Mouse (Mus musculus): ENCODE measurements around the gene Hist1h1b.
A peak's percentile ranks its signal among the peaks of the same experiment; 100 is the strongest.
"Not testable (repeated sequence)": the region's sequence is repeated elsewhere in the genome, so short reads cannot be mapped to it uniquely, and the experiment has no call there.

The Hist1h1b gene

DNA sequence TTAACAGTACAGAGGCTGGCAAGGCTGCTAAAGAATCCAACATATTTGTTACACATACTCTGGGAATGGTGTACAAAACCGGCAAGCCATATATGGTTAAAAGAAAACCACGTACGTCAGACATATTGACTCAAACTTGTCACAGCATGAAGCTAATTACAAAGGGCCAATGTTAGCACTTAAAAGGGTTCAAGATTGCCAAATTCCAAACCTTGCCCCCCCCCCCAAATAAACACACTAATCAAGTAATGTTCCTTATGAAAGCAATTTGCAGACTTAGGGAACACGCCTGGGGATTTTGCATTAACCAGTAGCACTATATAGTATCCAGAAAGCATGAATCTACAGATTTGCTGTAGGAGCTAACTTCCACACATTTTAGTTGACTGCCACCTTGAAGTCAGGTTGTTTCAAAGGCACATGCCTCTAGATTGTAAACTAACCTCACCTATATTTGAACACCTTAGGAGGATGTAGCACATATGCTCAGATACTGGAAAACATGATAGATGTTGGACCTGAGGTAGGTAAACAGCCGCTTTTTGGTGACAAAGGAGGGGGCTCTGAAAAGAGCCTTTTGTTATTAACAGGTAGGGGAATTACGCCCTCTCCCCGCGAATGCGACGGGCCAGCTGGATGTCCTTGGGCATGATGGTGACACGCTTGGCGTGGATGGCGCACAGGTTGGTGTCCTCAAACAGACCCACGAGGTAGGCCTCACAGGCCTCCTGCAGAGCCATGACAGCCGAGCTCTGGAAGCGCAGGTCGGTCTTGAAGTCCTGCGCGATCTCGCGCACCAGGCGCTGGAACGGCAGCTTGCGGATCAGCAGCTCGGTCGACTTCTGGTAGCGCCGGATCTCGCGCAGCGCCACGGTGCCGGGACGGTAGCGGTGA, 2.2 kb upstream of the Hist1h1b start:
- DNase-seq (ENCODE audit: low spot score): not testable (repeated sequence)

DNA sequence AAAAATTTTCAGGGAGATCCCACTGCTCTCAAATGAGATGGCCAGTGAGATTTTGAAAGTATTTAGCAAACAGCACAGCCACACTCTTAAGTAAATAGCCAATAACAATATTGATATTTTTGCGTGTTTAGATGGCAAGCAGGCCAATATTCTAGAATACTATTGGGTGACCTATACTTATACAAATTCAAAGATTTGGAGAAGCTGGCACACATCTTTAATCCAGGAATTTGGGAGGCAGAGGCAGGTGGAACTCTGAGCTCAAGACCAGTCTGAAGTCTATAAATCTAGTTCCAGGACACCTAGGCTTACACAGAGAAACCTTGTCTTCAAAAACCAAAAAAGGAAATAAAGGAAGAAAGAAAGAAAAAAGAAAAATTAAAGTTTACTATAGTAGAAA, 1.2 kb upstream of the Hist1h1b start:
- DNase-seq (ENCODE audit: low spot score): no peak

DNA sequence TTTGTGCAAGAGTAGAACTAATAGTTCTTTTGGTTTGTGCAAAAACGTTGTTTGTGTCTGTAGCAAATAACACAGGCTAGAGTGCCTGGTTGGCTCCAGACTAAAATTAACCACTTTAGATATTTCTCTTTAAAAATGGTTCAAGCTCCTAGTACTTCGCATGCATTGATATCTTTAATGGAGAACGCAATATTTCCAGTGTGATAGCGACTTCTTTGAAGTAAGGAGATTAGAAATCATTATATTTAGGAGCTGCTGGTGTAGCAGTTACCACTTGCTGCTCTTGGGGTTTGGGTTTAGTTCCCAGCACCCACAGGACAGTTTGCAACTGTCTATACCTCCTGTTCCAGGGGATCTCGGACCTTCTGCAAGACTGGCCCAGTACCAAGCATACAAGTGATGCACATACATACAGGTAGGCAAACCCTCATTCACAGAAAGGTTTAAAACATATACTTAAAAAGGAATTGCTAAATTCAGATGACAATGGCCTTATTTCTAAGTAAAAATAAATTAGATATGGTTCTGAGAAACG, 663 bp upstream of the Hist1h1b start:
- DNase-seq (ENCODE audit: low spot score): no peak

DNA sequence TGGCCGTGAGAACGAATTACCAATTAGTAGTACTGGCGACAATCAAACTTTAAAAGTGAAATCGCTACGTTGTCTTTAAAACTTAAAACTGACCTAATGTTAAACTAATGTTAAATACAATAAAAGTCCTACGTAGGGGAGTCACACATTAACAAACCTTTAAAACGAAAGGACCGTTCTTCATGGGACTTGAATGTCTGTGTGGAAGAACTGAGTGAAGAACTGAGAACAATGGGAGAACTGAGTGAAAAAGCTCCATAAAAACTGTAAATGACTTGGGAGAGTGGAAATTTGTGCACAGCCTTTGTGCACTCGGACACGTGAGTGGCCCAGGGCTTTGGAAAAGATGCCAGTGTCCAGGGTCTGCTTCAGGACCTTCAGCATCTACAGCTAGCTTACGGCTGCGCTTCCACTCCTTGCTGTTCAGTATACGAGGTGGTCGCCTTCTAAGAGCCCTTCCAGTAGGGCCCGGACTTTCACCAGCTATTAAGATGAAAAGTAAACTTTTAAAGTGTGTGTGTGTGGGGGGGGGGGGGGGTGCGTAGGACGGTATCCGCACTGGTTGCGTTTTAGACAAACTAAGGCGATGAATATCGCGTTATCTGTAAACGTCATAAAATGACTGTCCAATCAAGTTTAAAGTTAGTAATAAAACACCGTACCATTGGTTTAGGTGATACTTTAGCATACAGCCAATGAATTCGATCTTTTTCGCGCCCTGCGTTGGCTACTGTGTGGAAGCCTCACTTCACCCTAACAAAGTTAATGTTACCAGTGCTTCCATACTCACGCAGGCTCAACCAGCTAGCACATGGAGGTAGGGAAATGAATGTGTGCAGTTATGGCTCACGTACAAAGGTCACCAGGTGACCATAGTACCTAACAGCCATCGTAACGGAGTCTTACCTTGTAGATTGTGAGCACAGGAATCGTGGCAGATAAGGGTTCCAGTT, 1.3 kb downstream of the Hist1h1b start:
- peak; percentile 40 for DNase-seq (ENCODE audit: low spot score)

DNA sequence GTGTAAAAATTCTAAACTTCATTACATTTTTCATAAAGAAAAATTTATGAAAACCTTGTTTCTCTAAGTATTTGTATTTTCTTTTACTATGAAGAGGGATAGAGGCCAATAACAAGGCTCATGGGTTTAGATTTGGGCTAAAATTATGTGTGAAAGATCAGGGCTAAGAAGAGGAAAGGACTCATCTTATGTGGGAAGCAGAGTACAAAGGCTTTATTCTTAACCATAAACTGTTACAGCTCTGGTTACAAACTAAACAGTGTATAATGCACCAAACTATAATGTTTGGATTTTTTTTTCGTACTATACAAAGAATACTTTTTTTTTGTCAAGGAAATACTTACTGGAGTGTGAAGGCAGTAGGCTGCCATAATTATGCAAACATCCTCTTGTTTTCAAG, 24.7 kb downstream of the Hist1h1b start:
- DNase-seq (ENCODE audit: low spot score): no peak

DNA sequence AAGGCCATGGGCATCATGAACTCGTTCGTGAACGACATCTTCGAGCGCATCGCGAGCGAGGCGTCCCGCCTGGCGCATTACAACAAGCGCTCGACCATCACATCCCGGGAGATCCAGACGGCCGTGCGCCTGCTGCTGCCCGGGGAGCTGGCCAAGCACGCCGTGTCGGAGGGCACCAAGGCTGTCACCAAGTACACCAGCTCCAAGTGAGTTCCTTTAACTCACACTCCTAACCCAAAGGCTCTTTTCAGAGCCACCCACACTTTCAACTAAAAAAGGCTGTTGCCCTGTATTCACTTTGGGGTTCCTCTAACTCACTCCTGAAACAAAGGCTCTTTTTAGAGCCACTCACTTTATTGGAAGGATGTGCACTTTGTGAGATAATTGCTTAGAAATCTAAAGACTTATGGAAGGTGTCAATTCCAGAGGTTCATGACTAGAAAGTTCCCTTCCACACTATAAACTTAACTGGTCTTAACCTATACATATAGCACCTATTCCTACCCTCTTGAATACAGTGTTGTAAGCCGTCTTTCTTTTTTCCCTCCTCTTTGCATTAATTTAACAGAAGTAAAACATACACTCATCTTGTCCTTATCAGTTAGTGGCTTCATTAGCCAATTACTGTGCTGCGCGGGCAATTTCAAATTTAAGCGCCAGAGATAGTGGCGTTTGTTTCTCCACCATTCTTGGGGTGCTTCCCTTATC, 26.0 kb downstream of the Hist1h1b start:
- DNase-seq (ENCODE audit: low spot score): not testable (repeated sequence)

DNA sequence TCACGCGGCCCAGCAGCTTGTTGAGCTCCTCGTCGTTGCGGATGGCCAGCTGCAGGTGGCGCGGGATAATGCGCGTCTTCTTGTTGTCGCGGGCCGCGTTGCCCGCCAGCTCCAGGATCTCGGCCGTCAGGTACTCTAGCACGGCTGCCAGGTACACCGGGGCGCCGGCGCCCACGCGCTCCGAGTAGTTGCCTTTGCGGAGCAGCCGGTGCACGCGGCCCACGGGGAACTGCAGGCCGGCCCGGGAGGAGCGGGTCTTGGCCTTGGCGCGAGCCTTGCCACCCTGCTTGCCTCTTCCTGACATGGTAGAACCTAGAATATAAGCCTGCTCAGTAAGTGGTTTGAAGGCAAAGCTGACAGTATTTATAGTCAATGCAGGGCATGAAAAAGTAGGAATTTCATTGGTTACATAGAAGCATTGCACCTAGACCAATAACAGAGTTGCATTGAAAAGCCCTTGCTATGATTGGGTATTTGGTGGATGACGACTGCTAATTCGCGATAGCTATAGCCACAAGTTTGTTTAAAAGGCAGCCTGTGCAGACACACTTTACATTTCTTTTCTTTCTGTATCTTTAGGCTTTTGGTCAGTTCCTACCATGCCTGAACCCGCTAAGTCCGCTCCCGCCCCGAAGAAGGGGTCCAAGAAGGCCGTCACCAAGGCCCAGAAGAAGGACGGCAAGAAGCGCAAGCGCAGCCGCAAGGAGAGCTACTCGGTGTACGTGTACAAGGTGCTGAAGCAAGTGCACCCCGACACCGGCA, 26.7 kb downstream of the Hist1h1b start, which contains the start of the genes Hist1h2ak and Hist1h2bn:
Hist1h2ak (minus strand) TSS at position 304 of the 762 bp plus-strand sequence.
Hist1h2bn (plus strand) TSS at position 600 of the 762 bp plus-strand sequence.
- peak; percentile 69 for DNase-seq (ENCODE audit: low spot score)

DNA sequence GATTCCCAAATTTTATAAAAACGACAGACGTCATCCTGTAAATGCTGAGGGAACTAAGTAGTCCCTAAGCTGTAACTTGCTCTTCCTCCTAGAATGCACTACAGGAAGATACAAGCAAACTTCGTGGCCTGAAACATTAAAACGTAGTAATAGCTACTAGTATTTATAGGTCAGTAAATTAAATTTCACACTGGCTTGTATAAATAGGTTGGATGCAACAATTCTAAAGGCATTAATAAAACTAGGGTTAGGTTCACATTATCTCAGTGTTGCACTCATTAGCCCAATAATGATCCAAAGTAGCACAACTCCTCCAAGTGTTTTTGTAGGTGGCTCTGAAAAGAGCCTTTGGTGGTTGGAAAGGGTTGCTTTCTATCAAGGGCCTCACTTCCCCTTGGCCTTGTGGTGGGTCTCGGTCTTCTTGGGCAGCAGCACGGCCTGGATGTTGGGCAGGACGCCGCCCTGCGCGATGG, 27.3 kb downstream of the Hist1h1b start:
- no peak for DNase-seq (ENCODE audit: low spot score)

DNA sequence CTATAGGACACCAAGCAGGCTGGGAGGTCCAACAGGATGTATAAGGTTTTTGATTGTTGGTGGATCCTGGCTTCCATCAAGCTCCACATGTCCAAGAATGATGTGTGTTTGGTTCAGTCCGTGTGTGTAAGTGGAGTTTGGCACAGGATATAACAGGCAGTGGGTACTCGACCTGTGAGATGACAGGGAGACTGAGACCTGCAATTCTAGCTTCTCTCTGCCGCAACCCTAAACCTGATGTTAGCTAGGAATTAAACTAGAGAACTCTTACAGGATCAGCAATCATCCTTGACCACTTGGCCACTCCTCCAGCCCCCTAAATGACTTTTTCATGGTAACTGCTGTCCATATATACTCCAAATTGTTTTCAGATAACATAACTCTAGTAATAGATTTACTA, 28.1 kb downstream of the Hist1h1b start:
- DNase-seq (ENCODE audit: low spot score): no peak

DNA sequence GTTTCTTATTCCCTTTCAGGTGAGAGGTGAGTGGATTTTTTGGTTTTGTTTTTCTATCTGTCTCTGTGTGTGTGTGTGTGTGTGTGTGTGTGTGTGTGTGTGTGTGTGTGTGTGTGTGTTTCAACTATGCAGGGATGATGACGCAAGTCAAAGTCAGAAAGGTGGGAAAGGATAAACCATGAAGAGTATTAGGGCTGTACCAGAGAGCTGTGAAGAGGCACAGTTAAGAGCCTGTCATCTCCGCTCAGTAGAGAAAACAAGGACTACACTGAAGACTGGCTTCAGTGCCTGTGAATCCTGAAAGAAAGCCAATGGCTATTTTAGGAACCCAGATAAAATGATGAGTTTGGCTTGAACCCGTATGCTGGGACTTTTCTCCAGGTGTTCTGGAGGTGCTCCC, 28.6 kb downstream of the Hist1h1b start:
- DNase-seq (ENCODE audit: low spot score): no peak

DNA sequence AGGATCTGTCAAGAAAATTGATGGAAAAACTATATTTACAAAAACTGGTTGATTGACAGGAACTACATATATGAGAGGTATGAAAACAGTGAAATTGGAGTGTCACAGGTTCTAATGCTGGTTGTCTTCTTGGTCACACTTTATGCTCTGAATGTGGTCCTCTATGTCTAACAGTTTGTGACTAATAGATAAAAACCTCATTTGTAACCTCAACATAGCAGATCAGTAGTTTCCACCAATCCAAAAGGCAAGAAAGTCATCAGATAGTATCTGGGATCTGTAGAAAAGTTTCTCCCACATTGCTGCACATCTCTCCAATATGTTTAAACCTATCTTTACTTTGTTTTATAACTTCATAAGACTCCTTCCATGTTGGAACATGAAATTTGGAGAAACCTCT, 29.0 kb downstream of the Hist1h1b start:
- DNase-seq (ENCODE audit: low spot score): no peak

DNA sequence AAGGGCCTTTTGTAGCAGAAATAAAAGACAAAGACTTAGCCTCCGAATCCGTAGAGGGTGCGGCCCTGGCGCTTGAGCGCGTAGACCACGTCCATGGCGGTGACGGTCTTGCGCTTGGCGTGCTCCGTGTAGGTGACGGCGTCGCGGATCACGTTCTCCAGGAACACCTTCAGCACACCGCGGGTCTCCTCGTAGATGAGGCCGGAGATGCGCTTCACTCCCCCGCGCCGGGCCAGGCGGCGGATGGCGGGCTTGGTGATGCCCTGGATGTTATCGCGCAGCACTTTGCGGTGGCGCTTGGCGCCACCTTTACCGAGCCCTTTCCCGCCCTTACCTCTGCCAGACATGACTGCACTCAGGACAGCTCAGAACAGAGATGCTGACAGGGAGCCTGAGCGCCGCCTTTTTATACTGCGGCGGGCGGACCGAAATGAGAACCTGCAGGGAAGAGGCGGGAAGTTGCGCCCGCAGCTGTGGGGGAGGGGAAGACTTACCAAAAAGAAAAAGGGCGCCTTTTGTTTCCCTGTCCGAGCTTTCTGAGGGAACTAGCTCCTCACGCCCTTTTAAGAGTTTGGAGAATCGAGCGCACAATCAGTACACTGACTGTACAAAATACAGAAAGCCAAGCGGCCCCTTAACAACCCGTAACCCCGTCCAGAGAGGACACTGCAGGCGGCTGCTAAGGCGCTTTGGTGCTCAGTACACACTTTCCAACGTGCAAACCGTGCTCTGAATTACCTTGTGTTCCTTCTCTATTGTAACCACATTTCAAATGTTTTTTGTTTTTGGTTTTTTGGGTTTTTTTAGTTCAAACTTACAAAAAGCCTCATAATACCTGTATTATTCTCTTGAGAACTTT, 30.0 kb downstream of the Hist1h1b start, which contains the start of gene Hist1h4k:
Hist1h4k (minus strand) TSS at position 347 of the 859 bp plus-strand sequence.
- DNase-seq (ENCODE audit: low spot score): peak; percentile 85

DNA sequence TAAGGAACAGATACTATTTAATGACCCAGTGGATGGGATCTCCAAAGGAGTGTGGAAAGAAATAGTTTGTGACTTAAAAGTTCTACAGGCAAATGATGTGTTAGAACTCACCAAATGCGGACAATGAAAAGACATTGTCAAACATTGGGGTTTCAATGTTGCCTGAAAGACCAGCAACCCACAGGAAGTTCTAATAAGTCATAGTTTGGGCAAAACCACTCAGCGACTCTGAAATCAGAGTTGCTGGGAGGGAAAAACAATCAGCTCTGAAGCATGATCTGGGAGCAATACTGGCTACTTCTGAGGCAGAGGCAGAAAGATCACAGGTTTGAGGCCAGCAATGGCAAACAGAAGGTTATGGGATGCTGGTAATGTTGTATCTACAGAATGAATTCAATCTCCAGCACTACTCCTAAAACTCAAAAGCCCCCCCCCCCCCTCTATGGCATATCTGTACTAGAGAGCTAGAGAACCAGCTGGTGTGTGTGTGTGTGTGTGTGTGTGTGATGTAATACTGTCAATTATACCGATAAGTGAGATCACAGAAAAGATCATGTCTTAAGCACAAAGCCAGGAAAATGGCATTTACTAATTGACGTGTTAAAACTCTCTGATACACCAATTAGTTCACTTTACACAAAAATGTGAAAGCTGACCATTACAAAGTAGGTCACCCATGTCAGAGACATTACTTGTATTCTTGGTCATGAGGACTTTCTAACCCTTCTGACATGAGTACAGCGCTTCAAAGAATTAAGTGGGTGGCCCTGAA, 30.9 kb downstream of the Hist1h1b start:
- DNase-seq (ENCODE audit: low spot score): no peak

DNA sequence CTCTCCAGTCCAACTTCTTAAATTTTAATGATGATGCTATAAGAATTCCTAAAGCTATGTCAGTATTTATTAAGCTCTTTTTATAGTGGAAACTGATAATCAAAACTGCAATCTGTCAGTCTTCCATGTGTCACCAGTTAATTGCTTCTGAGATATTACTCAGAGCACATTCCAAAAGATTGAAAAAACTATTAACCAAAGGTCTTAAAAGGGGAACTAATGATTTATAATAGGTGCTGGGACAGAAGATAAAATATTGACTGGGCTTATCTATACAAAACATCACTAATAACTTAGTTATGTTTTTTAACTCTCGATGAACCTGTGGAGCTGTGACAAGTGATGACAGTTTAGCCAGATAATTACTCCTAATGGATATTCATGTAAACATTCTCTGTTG, 35.4 kb downstream of the Hist1h1b start:
- no peak for DNase-seq (ENCODE audit: low spot score)

DNA sequence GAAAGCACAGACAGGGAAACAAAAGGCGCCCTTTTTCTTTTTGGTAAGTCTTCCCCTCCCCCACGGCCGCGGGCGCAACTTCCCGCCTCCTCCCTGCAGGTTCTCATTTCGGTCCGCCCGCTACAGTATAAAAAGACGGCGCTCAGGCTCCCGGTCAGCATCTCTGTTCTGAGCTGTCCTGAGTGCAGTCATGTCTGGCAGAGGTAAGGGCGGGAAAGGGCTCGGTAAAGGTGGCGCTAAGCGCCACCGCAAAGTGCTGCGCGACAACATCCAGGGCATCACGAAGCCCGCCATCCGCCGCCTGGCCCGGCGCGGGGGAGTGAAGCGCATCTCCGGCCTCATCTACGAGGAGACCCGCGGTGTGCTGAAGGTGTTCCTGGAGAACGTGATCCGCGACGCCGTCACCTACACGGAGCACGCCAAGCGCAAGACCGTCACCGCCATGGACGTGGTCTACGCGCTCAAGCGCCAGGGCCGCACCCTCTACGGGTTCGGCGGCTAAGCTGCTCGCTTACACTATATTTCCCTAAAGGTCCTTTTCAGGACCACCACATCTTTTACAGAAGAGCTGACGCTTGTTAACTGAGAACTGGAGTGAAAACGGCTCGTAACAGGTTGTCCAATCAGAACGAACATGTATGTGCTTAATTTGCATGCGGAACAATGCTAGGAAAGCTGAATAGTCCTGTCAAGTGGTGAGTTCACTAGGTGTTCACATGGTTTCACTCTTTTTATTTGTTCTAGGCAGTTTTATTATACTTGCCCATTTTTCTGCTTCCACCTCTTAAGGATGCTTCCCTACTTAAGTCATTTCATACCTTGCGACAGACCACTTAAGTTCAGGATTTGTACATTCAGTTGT, 45.3 kb downstream of the Hist1h1b start, which contains the start of gene Hist1h4j:
Hist1h4j (plus strand) TSS at position 159 of the 862 bp plus-strand sequence.
- peak; percentile 67 for DNase-seq (ENCODE audit: low spot score)

DNA sequence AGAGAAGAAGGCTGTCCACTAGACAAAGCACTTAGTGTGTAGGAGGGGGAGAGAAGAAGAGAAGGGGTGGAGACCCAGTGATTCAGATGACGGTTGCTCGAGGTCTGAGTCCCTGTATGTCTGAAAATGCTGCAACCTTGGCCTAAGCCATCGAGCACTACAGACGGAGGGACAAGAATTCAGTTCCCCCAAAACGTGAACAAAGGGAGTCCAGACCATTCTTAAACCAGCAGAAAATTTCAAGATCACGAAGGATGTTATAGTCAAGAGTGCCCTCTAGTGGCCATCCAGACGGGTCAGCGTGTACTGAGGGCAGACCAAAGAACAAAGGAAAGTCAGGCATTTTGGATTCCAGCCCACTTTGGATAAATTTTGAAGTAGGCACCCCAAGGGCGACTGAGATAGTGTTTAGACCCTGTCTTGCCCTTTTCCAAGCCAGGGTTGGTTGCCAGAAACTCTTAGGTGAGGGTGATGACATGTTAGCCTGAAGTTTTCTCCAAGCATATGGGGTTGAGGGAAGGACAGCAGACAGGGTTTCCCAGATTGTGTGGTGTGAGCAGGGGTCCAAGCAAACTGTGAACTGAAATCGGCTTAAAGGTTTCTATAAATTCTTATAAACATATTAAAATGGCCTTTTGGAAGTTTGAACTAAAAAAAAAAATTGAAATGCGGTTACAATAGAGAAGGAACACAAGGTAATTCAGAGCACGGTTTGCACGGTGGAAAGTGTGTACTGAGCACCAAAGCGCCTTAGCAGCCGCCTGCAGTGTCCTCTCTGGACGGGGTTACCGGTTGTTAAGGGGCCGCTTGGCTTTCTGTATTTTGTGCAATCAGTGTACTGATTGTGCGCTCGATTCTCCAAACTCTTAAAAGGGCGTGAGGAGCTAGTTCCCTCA, 46.2 kb downstream of the Hist1h1b start:
- DNase-seq (ENCODE audit: low spot score): peak; percentile 52

DNA sequence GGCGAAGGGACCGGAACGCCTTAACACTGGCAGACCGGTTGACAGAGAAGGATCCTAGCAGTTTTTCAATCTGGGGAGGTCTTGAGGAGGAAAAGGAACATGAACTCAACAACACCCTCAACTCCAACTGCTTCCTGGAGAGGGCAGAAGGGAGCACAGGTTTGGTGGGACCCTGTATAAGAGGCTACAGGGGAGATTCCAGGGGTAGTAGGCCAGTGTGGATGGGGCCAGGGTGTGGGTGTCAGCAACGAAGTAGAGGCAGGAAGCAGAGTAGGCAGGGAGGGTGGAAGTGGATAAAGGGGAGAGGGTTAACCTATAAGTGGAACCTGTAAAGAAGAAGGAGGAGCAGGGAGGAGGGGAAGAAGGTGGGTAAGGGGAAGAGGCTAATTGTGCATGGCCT, 47.0 kb downstream of the Hist1h1b start:
- no peak for DNase-seq (ENCODE audit: low spot score)
